Mouse (Mus musculus): ENCODE measurements at regions not wholly inside any gene's neighbourhood (a gene's known extent, or its start where the extent isn't known, plus 50 kb on each side); places are given as distances from the start of the nearest gene placed in this dataset.
A peak's percentile ranks its signal among the peaks of the same experiment; 100 is the strongest.
"Not testable (repeated sequence)": the region's sequence is repeated elsewhere in the genome, so short reads cannot be mapped to it uniquely, and the experiment has no call there.

DNA sequence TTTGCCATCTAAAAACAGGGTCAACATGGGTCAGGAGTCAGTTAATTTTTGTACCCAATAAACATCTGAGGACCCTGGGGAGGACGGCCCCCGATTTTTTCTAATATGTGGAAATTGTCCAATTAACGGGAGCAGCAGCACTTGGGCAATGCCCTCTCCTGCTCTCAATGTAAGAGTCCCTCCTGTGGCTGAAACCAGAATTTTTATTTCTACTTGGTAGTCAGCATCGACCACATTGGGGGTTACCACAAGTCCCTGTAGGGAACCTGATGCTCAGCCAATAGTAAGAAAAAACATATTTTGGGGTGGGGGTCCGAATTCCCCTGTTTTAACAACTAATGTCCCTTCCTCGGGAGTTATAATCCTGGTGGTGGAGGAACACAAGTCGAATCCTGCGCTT, 205.9 kb downstream of the Gm17267 start:
- TF ChIP-seq USF1 (IDR thresholded peaks at IDR 0.05; ENCODE audit: low read depth, low read length); POLR2A (IDR thresholded peaks at IDR 0.05; ENCODE audit: control insufficient read depth in 1 of 2, insufficient read depth in 1 of 2, low read depth in 1 of 2, low read length in 2 of 2, poor library complexity in 1 of 2); MXI1 (IDR thresholded peaks at IDR 0.05; ENCODE audit: low read depth, low read length); TBP (IDR thresholded peaks at IDR 0.05; ENCODE audit: low read depth, low read length); ZNF384 (IDR thresholded peaks at IDR 0.05; ENCODE audit: low read depth, low read length); POLR2AphosphoS2 (IDR thresholded peaks at IDR 0.05; ENCODE audit: low read length); MAFK (IDR thresholded peaks at IDR 0.05; ENCODE audit: borderline replicate concordance, low read depth, low read length); ETS1 (IDR thresholded peaks at IDR 0.05; ENCODE audit: low read depth, low read length); MAZ (IDR thresholded peaks at IDR 0.05; ENCODE audit: low read depth, low read length); CHD2 (IDR thresholded peaks at IDR 0.05; ENCODE audit: low read length); MAX (IDR thresholded peaks at IDR 0.05; ENCODE audit: low read length); EP300 (IDR thresholded peaks at IDR 0.05; ENCODE audit: low read depth in 1 of 2, low read length in 2 of 2); TCF12 (IDR thresholded peaks at IDR 0.05; ENCODE audit: low read depth, low read length): not testable (repeated sequence)
- peak in 2 of 3 experiments; percentile 5 to 9; a peak in 1 of 6 replicates for TF ChIP-seq CTCF (IDR thresholded peaks at IDR 0.05 in 2 of 3, conservative IDR thresholded peaks at IDR 0.05 in 1 of 3; ENCODE audit: control insufficient read depth in 1 of 3, insufficient read depth in 1 of 3, low read depth in 2 of 3, low read length in 3 of 3, poor library complexity in 1 of 3, severe bottlenecking in 1 of 3)
